Mouse (Mus musculus): ENCODE measurements around the gene Mrpl58.

Gene Mrpl58

GRCm38 (mm10) chr11:115455619-115456018 is 52.1 kb downstream of the Mrpl58 start:
- no peak for DNase-seq (ENCODE audit: low read depth, low spot score)

- no peak for DNase-seq (ENCODE audit: low read depth, low spot score)
Observed at GRCm38 (mm10) chr11:115456182-115456581, 52.6 kb downstream of the Mrpl58 start.

- no peak for DNase-seq (ENCODE audit: low read depth, low spot score)
Observed at GRCm38 (mm10) chr11:115457405-115457804, 53.9 kb downstream of the Mrpl58 start.

GRCm38 (mm10) chr11:115460976-115461375 is 57.4 kb downstream of the Mrpl58 start:
- DNase-seq (ENCODE audit: low read depth, low spot score): no peak

- DNase-seq (ENCODE audit: low read depth, low spot score): no peak
Observed at GRCm38 (mm10) chr11:115461846-115462242, 58.3 kb downstream of the Mrpl58 start.
